Mouse (Mus musculus): ENCODE data around the gene Pip5k1b.

DNA sequence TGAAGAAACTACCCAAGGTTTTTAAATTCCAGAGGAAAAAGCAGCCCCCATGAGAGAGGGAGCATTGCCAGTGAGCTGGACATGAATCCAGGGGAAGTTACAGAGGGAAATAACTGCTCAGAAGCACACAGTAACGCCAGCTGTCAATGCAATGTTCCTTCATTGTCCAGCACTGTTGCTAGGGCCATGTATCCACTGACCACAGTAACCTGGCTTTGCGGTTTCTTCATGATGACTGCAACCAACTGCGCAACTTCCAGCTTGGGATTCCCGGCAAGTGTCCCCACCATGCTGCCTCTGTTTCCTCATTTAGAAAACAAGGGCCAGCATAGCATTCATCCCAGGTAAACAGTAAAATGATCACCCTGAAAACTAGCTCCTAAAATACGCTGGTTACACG is 84.1 kb downstream of the Pip5k1b start:
- TF ChIP-seq CTCF (IDR thresholded peaks at IDR 0.05) (no peak), POLR2A (IDR thresholded peaks at IDR 0.05; ENCODE audit: insufficient read depth, low read depth, low read length) (no peak), EP300 (IDR thresholded peaks at IDR 0.05; ENCODE audit: insufficient read depth, low read depth, low read length) (no peak)
